Mouse (Mus musculus): ENCODE measurements around the gene Ganc. TPM values are rescaled to one million over a fixed set of nuclear protein-coding genes. Genes with fewer than 3 reads are reported as not detected.

The Ganc gene
- total RNA-seq, 1 experiment from 2014 or later, result 17.2 TPM

GRCm38 (mm10) chr2:120481921-120482320 lies 78.2 kb downstream of the Ganc start:
- ATAC-seq (replicated peaks in 1 of 2; ENCODE audit: insufficient read depth in 1 of 2, low FRiP score in 2 of 2, low TSS enrichment in 1 of 2, low read depth in 1 of 2, poor library complexity in 2 of 2, severe bottlenecking in 2 of 2), result no peak

- ATAC-seq (replicated peaks in 1 of 2; ENCODE audit: insufficient read depth in 1 of 2, low FRiP score in 2 of 2, low TSS enrichment in 1 of 2, low read depth in 1 of 2, poor library complexity in 2 of 2, severe bottlenecking in 2 of 2), result no peak
Measured at GRCm38 (mm10) chr2:120482506-120483389, 79.1 kb downstream of the Ganc start.

- ATAC-seq (replicated peaks in 1 of 2; ENCODE audit: insufficient read depth in 1 of 2, low FRiP score in 2 of 2, low TSS enrichment in 1 of 2, low read depth in 1 of 2, poor library complexity in 2 of 2, severe bottlenecking in 2 of 2), result no peak; a peak in 1 of 4 replicates
Measured at GRCm38 (mm10) chr2:120484241-120484640, 80.5 kb downstream of the Ganc start.

- no peak for ATAC-seq (replicated peaks in 1 of 2; ENCODE audit: insufficient read depth in 1 of 2, low FRiP score in 2 of 2, low TSS enrichment in 1 of 2, low read depth in 1 of 2, poor library complexity in 2 of 2, severe bottlenecking in 2 of 2)
Measured at GRCm38 (mm10) chr2:120493254-120493653, 89.6 kb downstream of the Ganc start.

GRCm38 (mm10) chr2:120496511-120496910 lies 92.8 kb downstream of the Ganc start:
- ATAC-seq (replicated peaks in 1 of 2; ENCODE audit: insufficient read depth in 1 of 2, low FRiP score in 2 of 2, low TSS enrichment in 1 of 2, low read depth in 1 of 2, poor library complexity in 2 of 2, severe bottlenecking in 2 of 2), result no peak

GRCm38 (mm10) chr2:120499971-120500471 lies 96.3 kb downstream of the Ganc start:
- peak; percentile 82 to 88 for ATAC-seq (replicated peaks in 1 of 2; ENCODE audit: insufficient read depth in 1 of 2, low FRiP score in 2 of 2, low TSS enrichment in 1 of 2, low read depth in 1 of 2, poor library complexity in 2 of 2, severe bottlenecking in 2 of 2)

GRCm38 (mm10) chr2:120501136-120501918 lies 97.6 kb downstream of the Ganc start:
- no peak for ATAC-seq (replicated peaks in 1 of 2; ENCODE audit: insufficient read depth in 1 of 2, low FRiP score in 2 of 2, low TSS enrichment in 1 of 2, low read depth in 1 of 2, poor library complexity in 2 of 2, severe bottlenecking in 2 of 2)

- no peak for ATAC-seq (replicated peaks in 1 of 2; ENCODE audit: insufficient read depth in 1 of 2, low FRiP score in 2 of 2, low TSS enrichment in 1 of 2, low read depth in 1 of 2, poor library complexity in 2 of 2, severe bottlenecking in 2 of 2)
Measured at GRCm38 (mm10) chr2:120501931-120502604, 98.4 kb downstream of the Ganc start.

- ATAC-seq (replicated peaks in 1 of 2; ENCODE audit: insufficient read depth in 1 of 2, low FRiP score in 2 of 2, low TSS enrichment in 1 of 2, low read depth in 1 of 2, poor library complexity in 2 of 2, severe bottlenecking in 2 of 2), result no peak
Measured at GRCm38 (mm10) chr2:120502605-120502990, 98.9 kb downstream of the Ganc start.

GRCm38 (mm10) chr2:120503094-120503493 lies 99.4 kb downstream of the Ganc start:
- no peak for ATAC-seq (replicated peaks in 1 of 2; ENCODE audit: insufficient read depth in 1 of 2, low FRiP score in 2 of 2, low TSS enrichment in 1 of 2, low read depth in 1 of 2, poor library complexity in 2 of 2, severe bottlenecking in 2 of 2)

GRCm38 (mm10) chr2:120503992-120504391 lies 100.3 kb downstream of the Ganc start:
- ATAC-seq (replicated peaks in 1 of 2; ENCODE audit: insufficient read depth in 1 of 2, low FRiP score in 2 of 2, low TSS enrichment in 1 of 2, low read depth in 1 of 2, poor library complexity in 2 of 2, severe bottlenecking in 2 of 2), result no peak

Other genes starting within 250 kb of the Ganc start
- 34.2 and 36.0 TPM in 2 replicates for gene Ehd4, start 249.3 kb upstream of the Ganc start, total RNA-seq (2017)
- gene Pla2g4e, start 158.6 kb upstream of the Ganc start, total RNA-seq (2017), result not detected in 2 replicates
- not detected in 2 replicates for gene Pla2g4d, start 114.7 kb upstream of the Ganc start, total RNA-seq (2017)
- not detected in 2 replicates for gene Pla2g4f, start 89.7 kb upstream of the Ganc start, total RNA-seq (2017)
- 53.1 and 73.5 TPM in 2 replicates for gene Vps39, start 50.8 kb upstream of the Ganc start, total RNA-seq (2017)
- gene Tmem87a, start 217 bp downstream of the Ganc start, total RNA-seq (2017), result 62.5 and 65.4 TPM in 2 replicates
- 4.3 and 6.0 TPM in 2 replicates for gene Capn3, start 52.1 kb downstream of the Ganc start, total RNA-seq (2017)
- 85.1 and 133 TPM in 2 replicates for gene Zfp106, start 159.9 kb downstream of the Ganc start, total RNA-seq (2017)
- gene Snap23, start 163.8 kb downstream of the Ganc start, total RNA-seq (2017), result 77.4 and 146 TPM in 2 replicates
- 15.4 and 16.2 TPM in 2 replicates for gene Haus2, start 205.5 kb downstream of the Ganc start, total RNA-seq (2017)
- 18.3 and 20.9 TPM in 2 replicates for gene Lrrc57, start 205.6 kb downstream of the Ganc start, total RNA-seq (2017)
- 1.8 and 3.1 TPM in 2 replicates for gene Stard9, start 225.2 kb downstream of the Ganc start, total RNA-seq (2017)

Data from hematopoietic stem cell, adult 5-6 weeks (primary cell).